Mouse (Mus musculus) small intestine, adult 2 months (tissue): ENCODE data around the gene Sh3bp1.

Source experiments
- CTCF ChIP-seq: fragments of 200-500 bp; IDR thresholded peaks from 2 replicates; pipeline ENCODE4 v1.5.1; 2012; ENCODE audit warnings: low read depth, mild to moderate bottlenecking, control low read depth, inconsistent platforms, low read length, moderate library complexity, mixed read lengths; ENCODE audit not compliant: insufficient replicate concordance, insufficient read length; ENCODE audit errors: extremely low read depth
- POLR2A ChIP-seq: fragments of 200-500 bp; IDR thresholded peaks from 2 replicates; pipeline ENCODE4 v1.6.1; 2012; ENCODE audit warnings: low read depth, mild to moderate bottlenecking, control low read depth, inconsistent platforms, low read length, moderate library complexity

GRCm38 (mm10) chr15:78901422-78901789 is 1.8 kb downstream of the Sh3bp1 start:
- TF ChIP-seq CTCF (no peak), POLR2A (no peak)
